Mouse (Mus musculus) myocyte (in vitro differentiated cells): Measurements from ENCODE around the gene Stoml1.

Experiments
- CEBPB ChIP-seq: IDR thresholded peaks from 2 replicates; pipeline ENCODE4 v1.6.1; 2011; ENCODE audit warnings: mild to moderate bottlenecking, moderate library complexity; ENCODE audit not compliant: poor library complexity, insufficient read depth, severe bottlenecking
- E2F4 ChIP-seq: IDR thresholded peaks from one replicate; pipeline ENCODE4 v1.6.1; 2011; ENCODE audit warnings: mild to moderate bottlenecking, control low read depth, moderate library complexity; ENCODE audit not compliant: insufficient read depth
- MAX ChIP-seq: IDR thresholded peaks from one replicate; pipeline ENCODE4 v1.6.1; 2011; ENCODE audit warnings: low read depth, mild to moderate bottlenecking, control low read depth
- MYOD1 ChIP-seq, 3 experiments: IDR thresholded peaks; one replicate each; pipeline ENCODE4 v1.6.1; 2011; ENCODE audit warnings: control low read depth in 2 of 3, low read depth in 2 of 3, mild to moderate bottlenecking in 2 of 3, moderate library complexity in 1 of 3; ENCODE audit not compliant: insufficient read length in 2 of 3, control insufficient read depth in 1 of 3
- MYOG ChIP-seq, 3 experiments: IDR thresholded peaks; one replicate each; pipeline ENCODE4 v1.6.1; 2011; ENCODE audit warnings: control low read depth in 2 of 3, low read depth in 2 of 3, mild to moderate bottlenecking in 2 of 3; ENCODE audit not compliant: insufficient read length in 2 of 3, control insufficient read depth in 1 of 3, insufficient read depth in 1 of 3
- POLR2A ChIP-seq: IDR thresholded peaks from one replicate; pipeline ENCODE4 v1.6.1; 2011; ENCODE audit warnings: low read depth, mild to moderate bottlenecking, control low read depth, moderate library complexity; ENCODE audit not compliant: insufficient read length
- POLR2AphosphoS2 ChIP-seq: IDR thresholded peaks from one replicate; pipeline ENCODE4 v1.6.1; 2011; ENCODE audit warnings: low read depth, control low read depth; ENCODE audit not compliant: insufficient read length
- SRF ChIP-seq: IDR thresholded peaks from one replicate; pipeline ENCODE4 v1.6.1; 2011; ENCODE audit warnings: low read depth; ENCODE audit not compliant: control insufficient read depth, insufficient read length
- TCF12 ChIP-seq: IDR thresholded peaks from one replicate; pipeline ENCODE4 v1.6.1; 2011; ENCODE audit warnings: mild to moderate bottlenecking, control low read depth; ENCODE audit not compliant: poor library complexity, insufficient read depth, severe bottlenecking
- TCF3 ChIP-seq: IDR thresholded peaks from one replicate; pipeline ENCODE4 v1.6.1; 2011; ENCODE audit warnings: low read depth, control low read depth; ENCODE audit not compliant: insufficient read length
- USF1 ChIP-seq: IDR thresholded peaks from one replicate; pipeline ENCODE4 v1.6.1; 2011; ENCODE audit warnings: low read depth, mild to moderate bottlenecking, control low read depth, moderate library complexity

- TF ChIP-seq POLR2A, result no peak
- no peak for TF ChIP-seq MAX
- no peak for TF ChIP-seq TCF12
- TF ChIP-seq CEBPB, result no peak
- no peak for TF ChIP-seq USF1
- TF ChIP-seq SRF, result no peak
- TF ChIP-seq POLR2AphosphoS2, result no peak
- no peak for TF ChIP-seq E2F4
- TF ChIP-seq MYOG (IDR thresholded peaks at IDR 0.05; ENCODE audit: control insufficient read depth in 1 of 3, insufficient read depth in 1 of 3, insufficient read length in 2 of 3, low read depth in 2 of 3), result no peak
- no peak for TF ChIP-seq MYOD1 (IDR thresholded peaks at IDR 0.05; ENCODE audit: control insufficient read depth in 1 of 3, insufficient read length in 2 of 3, low read depth in 2 of 3)
- TF ChIP-seq TCF3, result no peak
Observed at GRCm38 (mm10) chr9:58283431-58283830, 30.5 kb downstream of the Stoml1 start.
